Mouse (Mus musculus): ENCODE results near the gene Tor1a.
"Not testable (repeated sequence)": the region's sequence is repeated elsewhere in the genome, so short reads cannot be mapped to it uniquely, and the experiment has no call there.

The Tor1a gene

GRCm38 (mm10) chr2:30918780-30919329, 48.9 kb downstream of the Tor1a start:
- no peak for DNase-seq (ENCODE audit: low spot score)

GRCm38 (mm10) chr2:30918126-30918525, 49.6 kb downstream of the Tor1a start:
- no peak for DNase-seq (ENCODE audit: low spot score)

GRCm38 (mm10) chr2:30917649-30918048, 50.1 kb downstream of the Tor1a start:
- DNase-seq (ENCODE audit: low spot score), result no peak

GRCm38 (mm10) chr2:30915933-30916332, 51.8 kb downstream of the Tor1a start:
- DNase-seq (ENCODE audit: low spot score), result not testable (repeated sequence)

- no peak for DNase-seq (ENCODE audit: low spot score)
These were observed 52.4 kb downstream of the Tor1a start for GRCm38 (mm10) chr2:30915376-30915775.

- DNase-seq (ENCODE audit: low spot score), result no peak
These were observed 52.9 kb downstream of the Tor1a start for GRCm38 (mm10) chr2:30914836-30915235.

GRCm38 (mm10) chr2:30913022-30913421, 54.7 kb downstream of the Tor1a start:
- DNase-seq (ENCODE audit: low spot score), result no peak

- DNase-seq (ENCODE audit: low spot score), result no peak
These were observed 55.4 kb downstream of the Tor1a start for GRCm38 (mm10) chr2:30912291-30912773.

Measured in T-cell, adult 2 months (primary cell).